Mouse (Mus musculus) liver, postnatal 0 days (tissue): Measurements from ENCODE around the gene Banp.

ENCODE experiments used
- CTCF ChIP-seq: sonication (generic); IDR thresholded peaks from 2 replicates; pipeline ENCODE4 v1.5.1; 2016; ENCODE audit warnings: antibody characterized with exemption, low read depth
- EP300 ChIP-seq: IDR thresholded peaks from 2 replicates; pipeline ENCODE4 v1.6.1; 2016; ENCODE audit warnings: antibody characterized with exemption, low read depth, mild to moderate bottlenecking

DNA sequence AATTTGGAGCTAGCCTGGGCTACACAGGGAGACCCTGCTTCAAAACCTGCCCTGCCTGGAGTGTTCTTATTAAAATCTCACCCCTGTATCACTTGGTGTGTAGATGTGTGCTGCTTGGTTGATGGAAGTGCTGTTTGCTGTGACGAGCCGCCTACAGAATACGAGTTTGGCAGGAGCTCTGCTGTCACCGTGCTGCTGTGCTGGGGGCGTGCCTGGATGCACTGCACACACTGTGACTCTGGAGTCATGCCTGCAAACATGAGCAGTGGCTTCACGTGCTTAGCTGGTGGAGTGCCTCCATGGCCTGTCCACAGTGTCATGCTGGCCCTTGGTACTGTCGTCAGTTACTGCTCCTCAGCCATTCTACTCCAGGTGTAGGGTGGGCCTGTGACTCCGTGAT lies 109.4 kb downstream of the Banp start:
- TF ChIP-seq EP300 = no peak
- TF ChIP-seq CTCF = no peak
